26 mouse cellular contexts compared by ENCODE assay signal in genomic region chr5:117452013-117452412, GRCm38 (mm10). TPM values are rescaled to one million over a fixed set of nuclear protein-coding genes. Genes with fewer than 3 reads are reported as not detected.
DNase-seq lines count a peak whose midpoint lies in the region; ATAC-seq and TF ChIP-seq lines count a peak whose summit lies in the region.
"Had no signal": no experiment of that assay in that cellular context is flagged by ENCODE, and none has a peak within 500 bp of the region (broad histone marks: within the 10 kb centered on the region; RNA-seq: fewer than 3 reads in every experiment).

No protein-coding gene starts in this region.

- H3K27ac ChIP-seq in midbrain, postnatal 0 days (ENCODE audit: low read depth, low read length) = no peak overlapping the region
- no peak overlapping the region for H3K27ac ChIP-seq in midbrain, embryonic 14.5 days (replicated peaks; ENCODE audit: low read depth, low read length)
- no peak overlapping the region for H3K27ac ChIP-seq in CH12.LX (ENCODE audit: insufficient read depth, low read depth)
- no peak overlapping the region for H3K27ac ChIP-seq in stomach, postnatal 0 days (replicated peaks)
- H3K27ac ChIP-seq: embryonic facial prominence, embryonic 13.5 days; embryonic facial prominence, embryonic 15.5 days; forebrain, embryonic 10.5 days; forebrain, embryonic 12.5 days had no signal

- no peak for TF ChIP-seq POLR2A in CH12.LX (IDR thresholded peaks at IDR 0.05; ENCODE audit: low read depth, low read length)

- H3K4me2 ChIP-seq in midbrain, postnatal 0 days (ENCODE audit: low read depth, low read length, poor library complexity, severe bottlenecking) = no peak overlapping the region
- no peak overlapping the region for H3K4me2 ChIP-seq in midbrain, embryonic 14.5 days (ENCODE audit: low read length)
- no peak overlapping the region for H3K4me2 ChIP-seq in CH12.LX (ENCODE audit: insufficient read depth, low read depth, poor library complexity, severe bottlenecking)
- no peak overlapping the region for H3K4me2 ChIP-seq in stomach, postnatal 0 days (replicated peaks; ENCODE audit: low read depth)
- H3K4me2 ChIP-seq: embryonic facial prominence, embryonic 13.5 days; embryonic facial prominence, embryonic 15.5 days; forebrain, embryonic 12.5 days had no signal

- no peaks in the 10 kb centered on the region for H3K4me1 ChIP-seq in midbrain, postnatal 0 days (ENCODE audit: insufficient read depth, low read length)
- peaks cover 6% of the 10 kb centered on the region; the same call in 1 of the 2 replicates for H3K4me1 ChIP-seq in midbrain, embryonic 14.5 days (ENCODE audit: control insufficient read depth, insufficient read depth, low read length)
- H3K4me1 ChIP-seq in CH12.LX (ENCODE audit: control insufficient read depth in 1 of 2, insufficient read depth in 2 of 2) = peaks cover 0 to 12% of the 10 kb centered on the region in 2 experiments; a peak in 1 of 4 replicates
- H3K4me1 ChIP-seq in stomach, postnatal 0 days (replicated peaks; ENCODE audit: control insufficient read depth, insufficient read depth) = no peaks in the 10 kb centered on the region
- H3K4me1 ChIP-seq: embryonic facial prominence, embryonic 13.5 days; embryonic facial prominence, embryonic 15.5 days had no signal

- 0 out of 2 replicates have a peak, but pooled peaks have one; percentile 9 for TF ChIP-seq CTCF in midbrain, postnatal 0 days (IDR thresholded peaks at IDR 0.05)
- TF ChIP-seq CTCF in CH12.LX (conservative IDR thresholded peaks at IDR 0.05 in 1 of 2, IDR thresholded peaks at IDR 0.05 in 1 of 2; ENCODE audit: low read depth in 2 of 2, low read length in 2 of 2) = peak in 1 of 2 experiments; percentile 61; a peak in 2 of 4 replicates
- TF ChIP-seq CTCF in stomach, postnatal 0 days (IDR thresholded peaks at IDR 0.05; ENCODE audit: low read depth) = 0 out of 2 replicates have a peak, but pooled peaks have one; percentile 6

- 98% methylated on average over 2 of the region's 2 CpGs for WGBS in midbrain, postnatal 0 days
- WGBS in midbrain, embryonic 14.5 days = 98% methylated on average over 2 of the region's 2 CpGs
- WGBS in stomach, postnatal 0 days = 86% methylated on average over 2 of the region's 2 CpGs

- dilution Hi-C loops in CH12.LX (cut with MboI; ENCODE audit: extremely low pct_ligation_motif_present, extremely low pct_unique_long_range_greater_than_20kb, low sequenced_read_pairs) = no loop called here

- H3K36me3 ChIP-seq in midbrain, postnatal 0 days (ENCODE audit: insufficient read depth, low read length) = no peaks in the 10 kb centered on the region
- H3K36me3 ChIP-seq in midbrain, embryonic 14.5 days (ENCODE audit: control insufficient read depth, insufficient read depth, low read length) = no peaks in the 10 kb centered on the region
- peaks cover 0 to 2% of the 10 kb centered on the region in 2 experiments for H3K36me3 ChIP-seq in CH12.LX (replicated peaks in 1 of 2; ENCODE audit: control insufficient read depth in 1 of 2, insufficient read depth in 1 of 2, low read length in 1 of 2)
- no peaks in the 10 kb centered on the region for H3K36me3 ChIP-seq in stomach, postnatal 0 days (ENCODE audit: control insufficient read depth, insufficient read depth, low read length)
- H3K36me3 ChIP-seq: embryonic facial prominence, embryonic 13.5 days; embryonic facial prominence, embryonic 15.5 days; forebrain, embryonic 10.5 days; forebrain, embryonic 12.5 days had no signal

- no peak overlapping the region for H3K9ac ChIP-seq in midbrain, postnatal 0 days (replicated peaks; ENCODE audit: low read length, poor library complexity, severe bottlenecking)
- no peak overlapping the region for H3K9ac ChIP-seq in midbrain, embryonic 14.5 days (replicated peaks; ENCODE audit: low read length)
- H3K9ac ChIP-seq in CH12.LX (ENCODE audit: insufficient read depth, low read depth) = no peak overlapping the region
- H3K9ac ChIP-seq in stomach, postnatal 0 days (ENCODE audit: low read length) = no peak overlapping the region
- H3K9ac ChIP-seq: embryonic facial prominence, embryonic 13.5 days; embryonic facial prominence, embryonic 15.5 days; forebrain, embryonic 12.5 days had no signal

- no peaks in the 10 kb centered on the region for H3K79me2 ChIP-seq in CH12.LX (replicated peaks; ENCODE audit: control insufficient read depth, extremely low read depth, insufficient read depth, poor library complexity, severe bottlenecking)

- H3K4me3 ChIP-seq in midbrain, postnatal 0 days (ENCODE audit: low read depth, low read length) = no peak overlapping the region
- no peak overlapping the region for H3K4me3 ChIP-seq in midbrain, embryonic 14.5 days (replicated peaks; ENCODE audit: low read depth, low read length)
- H3K4me3 ChIP-seq in CH12.LX (replicated peaks in 1 of 3; ENCODE audit: low read depth in 2 of 3, low read length in 2 of 3, poor library complexity in 1 of 3) = no peak overlapping the region
- H3K4me3 ChIP-seq in stomach, postnatal 0 days (ENCODE audit: low read depth, low read length) = no peak overlapping the region
- H3K4me3 ChIP-seq: embryonic facial prominence, embryonic 13.5 days; embryonic facial prominence, embryonic 15.5 days; erythroblast, embryonic 14.5 days; forebrain, embryonic 10.5 days; forebrain, embryonic 12.5 days had no signal

- in situ Hi-C loops in CH12.LX (cut with MboI; ENCODE audit: low pct_ligation_motif_present, low pct_unique_long_range_greater_than_20kb, low sequenced_read_pairs) = no loop called here

- H3K9me3 ChIP-seq in midbrain, postnatal 0 days (ENCODE audit: low read length) = no peaks in the 10 kb centered on the region
- H3K9me3 ChIP-seq in midbrain, embryonic 14.5 days (ENCODE audit: control insufficient read depth, low read length) = no peaks in the 10 kb centered on the region
- H3K9me3 ChIP-seq in CH12.LX (replicated peaks; ENCODE audit: low read length) = no peaks in the 10 kb centered on the region
- no peaks in the 10 kb centered on the region for H3K9me3 ChIP-seq in stomach, postnatal 0 days (ENCODE audit: control insufficient read depth, low read length)
- H3K9me3 ChIP-seq: embryonic facial prominence, embryonic 13.5 days; embryonic facial prominence, embryonic 15.5 days; forebrain, embryonic 10.5 days; forebrain, embryonic 12.5 days had no signal

- no peak for ATAC-seq in midbrain, postnatal 0 days (ENCODE audit: low FRiP score)
- no peak for ATAC-seq in midbrain, embryonic 14.5 days (ENCODE audit: low FRiP score, low TSS enrichment)
- ATAC-seq in stomach, postnatal 0 days (ENCODE audit: low FRiP score, low TSS enrichment) = no peak
- ATAC-seq: activated CD4-positive, CD25-positive, alpha-beta regulatory T cell, adult 4 months; CD4-positive, CD25-positive, alpha-beta regulatory T cell, adult 4 months; forebrain, embryonic 14.5 days; forebrain, embryonic 16.5 days; Patski had no signal

- H3K27me3 ChIP-seq in midbrain, postnatal 0 days (ENCODE audit: insufficient read depth, low read length) = no peaks in the 10 kb centered on the region
- no peaks in the 10 kb centered on the region for H3K27me3 ChIP-seq in midbrain, embryonic 14.5 days (ENCODE audit: control insufficient read depth, insufficient read depth, low read length)
- H3K27me3 ChIP-seq in CH12.LX (replicated peaks) = no peaks in the 10 kb centered on the region
- H3K27me3 ChIP-seq in stomach, postnatal 0 days (ENCODE audit: control insufficient read depth, insufficient read depth, low read length) = no peaks in the 10 kb centered on the region
- H3K27me3 ChIP-seq: embryonic facial prominence, embryonic 15.5 days; forebrain, embryonic 12.5 days had no signal

- TF ChIP-seq RAD21 in CH12.LX (IDR thresholded peaks at IDR 0.05; ENCODE audit: low read depth, low read length) = peak; percentile 47

- TF ChIP-seq EP300 in CH12.LX (IDR thresholded peaks at IDR 0.05; ENCODE audit: low read length) = no peak
- no peak for TF ChIP-seq EP300 in stomach, postnatal 0 days (optimal IDR thresholded peaks at IDR 0.05)

- DNase-seq in midbrain, postnatal 0 days (ENCODE audit: low spot score) = no peak
- no peak for DNase-seq in midbrain, embryonic 14.5 days
- DNase-seq in CH12.LX (ENCODE audit: extremely low read depth) = no peak
- DNase-seq in stomach, postnatal 0 days (ENCODE audit: low spot score) = no peak
- DNase-seq in cerebellum, postnatal 4 days (ENCODE audit: low spot score in 2 of 2) = no peak
- no peak for DNase-seq in kidney, adult 18-20 months
- DNase-seq: adrenal gland, adult 8-10 months; adrenal gland, postnatal 14 days; adrenal gland, postnatal 36 days; B cell, adult 2 months; cerebellum, adult 11-12 months; cerebellum, adult 2 months; cerebellum, adult 9-10 months; cerebellum, postnatal 10 days; cerebellum, postnatal 25 days; embryo, embryonic 11 days had no signal

TF ChIP-seq in CH12.LX, 34 proteins besides CTCF, POLR2A, EP300 and RAD21:
- TF ChIP-seq GABPA (IDR thresholded peaks at IDR 0.05; ENCODE audit: insufficient replicate concordance, low read depth, low read length) = no peak
- peak; percentile 60 for TF ChIP-seq SMC3 (IDR thresholded peaks at IDR 0.05; ENCODE audit: low read depth, low read length)

RNA-seq across cellular contexts. Expression of gene Ksr2, which starts 38.2 kb away (rescaled TPM):
- 14.5 and 16.0 TPM in 2 replicates for total RNA-seq in midbrain, postnatal 0 days (2014; rRNA removed)
- polyA plus RNA-seq in midbrain, postnatal 0 days (2015; fragmentation: Nextera tagmentation; extraction: Ambion mirVana) = 6.7 and 8.9 TPM in 2 replicates
- polyA plus RNA-seq in midbrain, embryonic 14.5 days (2014; fragmentation: Nextera tagmentation; extraction: Ambion mirVana) = 6.5 and 8.1 TPM in 2 replicates
- 1.3 and 1.9 TPM in 2 replicates for total RNA-seq in CH12.LX (2012; rRNA removed)
- total RNA-seq in CH12.LX (2014; rRNA removed) = 0.26 and 0.36 TPM in 2 replicates
- polyA plus RNA-seq in CH12.LX (2012; ENCODE audit: insufficient read length, low read depth) = 1.0 and 1.2 TPM in 2 replicates
- 0.16 and 0.24 TPM in 2 replicates for polyA plus RNA-seq in stomach, postnatal 0 days (2015; fragmentation: Nextera tagmentation; extraction: Ambion mirVana)
- polyA plus RNA-seq: erythroblast, embryonic 14.5 days; Patski had no signal
